Mouse (Mus musculus): ENCODE results near the gene Fmo3. TPM values are rescaled to one million over a fixed set of nuclear protein-coding genes. Genes with fewer than 3 reads are reported as not detected.

The Fmo3 gene
- total and polyA plus RNA-seq, 3 experiments, result not detected

DNA sequence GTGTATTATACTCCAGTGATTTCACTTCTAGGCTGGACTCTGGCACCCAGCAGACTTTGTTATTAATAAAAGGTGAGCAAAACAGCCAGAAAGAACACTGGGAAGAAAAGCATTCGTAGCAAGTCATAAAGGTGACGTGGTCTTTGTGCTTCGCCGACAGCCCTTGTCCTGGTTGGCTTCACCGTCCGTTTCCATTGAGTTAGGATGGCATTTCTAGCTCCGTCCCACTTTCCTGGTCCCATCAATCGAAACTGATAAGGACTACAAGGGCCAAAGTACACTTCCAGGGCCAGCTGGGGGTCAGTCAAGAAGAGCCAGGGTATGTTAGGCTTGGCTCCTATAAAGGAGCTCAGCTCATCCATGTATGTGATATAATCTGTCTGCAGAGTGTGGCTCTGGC lies 67.7 kb downstream of the Fmo3 start:
- H3K4me3 ChIP-seq (ENCODE audit: low read depth, low read length), result no peak overlapping the region
- H3K36me3 ChIP-seq (replicated peaks), result no peaks in the 10 kb centered on the region
- TF ChIP-seq GATA1 (IDR thresholded peaks at IDR 0.05; ENCODE audit: borderline replicate concordance, low read length), result no peak
- no peak for TF ChIP-seq GATA2 (IDR thresholded peaks at IDR 0.05; ENCODE audit: borderline replicate concordance, low read depth, low read length)
- TF ChIP-seq CTCF (IDR thresholded peaks at IDR 0.05; ENCODE audit: low read depth, low read length), result no peak
- no peak for TF ChIP-seq TAL1 (conservative IDR thresholded peaks at IDR 0.05; ENCODE audit: low read depth, low read length)
- no peak for TF ChIP-seq POLR2AphosphoS5 (IDR thresholded peaks at IDR 0.05; ENCODE audit: insufficient replicate concordance, low read depth, low read length)
- DNase-seq (ENCODE audit: low spot score) (no peak), ATAC-seq (ENCODE audit: extremely low read depth, insufficient number of reproducible peaks, low FRiP score, poor library complexity, severe bottlenecking) (no peak)
- H3K9me3 ChIP-seq (replicated peaks), result no peaks in the 10 kb centered on the region
- H3K4me1 ChIP-seq (ENCODE audit: insufficient read depth, low read depth, low read length), result no peaks in the 10 kb centered on the region
- H3K27me3 ChIP-seq (ENCODE audit: insufficient read depth, low read length), result no peaks in the 10 kb centered on the region

DNA sequence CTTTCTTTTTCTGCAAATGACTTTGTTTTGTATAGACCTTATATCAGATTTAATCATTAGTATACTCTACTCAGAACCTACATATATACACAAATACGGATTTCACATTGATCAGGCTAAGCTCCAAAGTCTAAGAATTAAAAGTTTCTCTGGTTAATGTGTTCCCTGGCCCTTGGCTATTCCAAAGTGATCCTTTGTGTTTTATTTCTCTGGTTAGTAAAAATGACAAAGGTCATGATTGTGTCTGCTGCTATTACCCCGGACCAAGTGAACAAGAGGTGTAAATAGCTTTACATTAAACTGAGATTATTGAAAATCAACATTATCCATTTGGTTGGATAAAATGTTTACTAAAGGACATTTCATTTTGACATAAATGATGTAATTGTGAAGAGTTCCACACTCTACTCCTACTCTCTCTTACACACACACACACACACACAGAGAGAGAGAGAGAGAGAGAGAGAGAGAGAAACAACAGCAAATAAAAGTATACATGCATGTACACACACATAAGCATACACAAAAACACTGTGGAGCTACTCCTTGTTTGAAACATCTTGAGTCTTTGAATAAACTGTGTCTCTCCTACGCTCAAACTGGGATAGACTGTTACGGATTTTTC lies 69.3 kb downstream of the Fmo3 start:
- DNase-seq (ENCODE audit: low spot score) (no peak), ATAC-seq (ENCODE audit: extremely low read depth, insufficient number of reproducible peaks, low FRiP score, poor library complexity, severe bottlenecking) (no peak)
- Histone ChIP-seq H3K4me1 (ENCODE audit: insufficient read depth, low read depth, low read length) (no peaks in the 10 kb centered on the region), H3K27me3 (ENCODE audit: insufficient read depth, low read length) (no peaks in the 10 kb centered on the region), H3K9me3 (replicated peaks) (no peaks in the 10 kb centered on the region), H3K4me3 (ENCODE audit: low read depth, low read length) (no peak overlapping the region), H3K36me3 (replicated peaks) (no peaks in the 10 kb centered on the region)
- TF ChIP-seq GATA2 (IDR thresholded peaks at IDR 0.05; ENCODE audit: borderline replicate concordance, low read depth, low read length), result no peak

DNA sequence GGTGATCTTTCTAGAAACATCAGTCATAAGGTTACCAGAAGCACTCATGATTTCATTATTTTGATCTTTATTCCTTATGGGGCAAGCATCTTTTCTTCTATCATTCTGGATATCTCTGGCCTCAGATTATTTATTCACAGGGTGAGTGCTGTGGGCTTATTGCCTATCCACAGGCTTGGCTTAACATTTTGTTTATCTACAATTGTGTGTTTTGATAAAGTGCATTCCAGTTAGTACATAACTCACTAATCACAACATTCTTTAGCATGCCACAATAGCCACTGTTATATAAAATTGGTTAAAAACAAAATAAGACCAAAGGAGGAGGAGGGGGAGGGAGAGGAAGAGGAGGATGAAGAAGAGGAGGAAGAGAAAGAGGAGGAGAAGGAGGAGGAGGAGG lies 72.2 kb downstream of the Fmo3 start:
- DNase-seq (ENCODE audit: low spot score) (no peak), ATAC-seq (ENCODE audit: extremely low read depth, insufficient number of reproducible peaks, low FRiP score, poor library complexity, severe bottlenecking) (no peak)
- no peaks in the 10 kb centered on the region for H3K27me3 ChIP-seq (ENCODE audit: insufficient read depth, low read length)
- H3K4me3 ChIP-seq (ENCODE audit: low read depth, low read length), result no peak overlapping the region
- no peaks in the 10 kb centered on the region for H3K4me1 ChIP-seq (ENCODE audit: insufficient read depth, low read depth, low read length)
- H3K36me3 ChIP-seq (replicated peaks), result no peaks in the 10 kb centered on the region
- H3K9me3 ChIP-seq (replicated peaks), result no peaks in the 10 kb centered on the region
- TF ChIP-seq TAL1 (conservative IDR thresholded peaks at IDR 0.05; ENCODE audit: low read depth, low read length), result no peak
- TF ChIP-seq GATA2 (IDR thresholded peaks at IDR 0.05; ENCODE audit: borderline replicate concordance, low read depth, low read length), result no peak
- TF ChIP-seq GATA1 (IDR thresholded peaks at IDR 0.05; ENCODE audit: borderline replicate concordance, low read length), result no peak
- TF ChIP-seq POLR2AphosphoS5 (IDR thresholded peaks at IDR 0.05; ENCODE audit: insufficient replicate concordance, low read depth, low read length), result no peak
- no peak for TF ChIP-seq CTCF (IDR thresholded peaks at IDR 0.05; ENCODE audit: low read depth, low read length)

Other genes with a start within 250 kb of the Fmo3 start
- gene Prrc2c, start 244.0 kb downstream of the Fmo3 start, total RNA-seq (2014; fragmentation: Nextera tagmentation), result 586 and 595 TPM in 2 replicates
- gene Prrc2c, start 244.0 kb downstream of the Fmo3 start, total RNA-seq (2017), result 124 and 152 TPM in 2 replicates
- gene Prrc2c, start 244.0 kb downstream of the Fmo3 start, polyA plus RNA-seq (2012), result 84.7 and 98.0 TPM in 2 replicates
- not detected in 2 replicates for gene Fmo4, start 170.6 kb downstream of the Fmo3 start, total RNA-seq (2014; fragmentation: Nextera tagmentation)
- 0.22 TPM in 1 of 2 replicates, not detected in the other for gene Fmo4, start 170.6 kb downstream of the Fmo3 start, total RNA-seq (2017)
- 0.03 TPM in 1 of 2 replicates, not detected in the other for gene Fmo4, start 170.6 kb downstream of the Fmo3 start, polyA plus RNA-seq (2012)
- not detected in 2 replicates for gene Fmo1, start 117.9 kb downstream of the Fmo3 start, total RNA-seq (2014; fragmentation: Nextera tagmentation)
- gene Fmo1, start 117.9 kb downstream of the Fmo3 start, total RNA-seq (2017), result 0.35 and 0.82 TPM in 2 replicates
- not detected in 2 replicates for gene Fmo1, start 117.9 kb downstream of the Fmo3 start, polyA plus RNA-seq (2012)
- gene Fmo2, start 85.8 kb downstream of the Fmo3 start, total RNA-seq (2014; fragmentation: Nextera tagmentation), result not detected in 2 replicates
- 0.16 and 0.35 TPM in 2 replicates for gene Fmo2, start 85.8 kb downstream of the Fmo3 start, total RNA-seq (2017)
- 0.03 TPM in 1 of 2 replicates, not detected in the other for gene Fmo2, start 85.8 kb downstream of the Fmo3 start, polyA plus RNA-seq (2012)
- gene Fmo6, start 47.0 kb downstream of the Fmo3 start, total RNA-seq (2014; fragmentation: Nextera tagmentation), result not detected in 2 replicates
- gene Fmo6, start 47.0 kb downstream of the Fmo3 start, total RNA-seq (2017), result 0.11 TPM in 1 of 2 replicates, not detected in the other
- gene Fmo6, start 47.0 kb downstream of the Fmo3 start, polyA plus RNA-seq (2012), result not detected in 2 replicates
- gene Mroh9, start 101.1 kb upstream of the Fmo3 start, total RNA-seq (2014; fragmentation: Nextera tagmentation), result not detected in 2 replicates
- gene Mroh9, start 101.1 kb upstream of the Fmo3 start, total RNA-seq (2017), result not detected in 2 replicates
- gene Mroh9, start 101.1 kb upstream of the Fmo3 start, polyA plus RNA-seq (2012), result not detected in 2 replicates

All from G1E (cell line).